Mouse (Mus musculus) erythroblast, embryonic 14.5 days (primary cell): Measurements from ENCODE around the gene Plppr2.

Experiments
- GATA1 ChIP-seq: IDR thresholded peaks from 2 replicates; pipeline ENCODE4 v1.6.1; 2012; ENCODE audit warnings: low read length, inconsistent platforms, mixed read lengths
- TAL1 ChIP-seq: IDR thresholded peaks from 3 replicates; pipeline ENCODE4 v1.6.1; 2012; ENCODE audit warnings: low read length, inconsistent platforms, mixed read lengths

GRCm38 (mm10) chr9:21953600-21953999, 16.8 kb downstream of the Plppr2 start:
- TF ChIP-seq GATA1 (no peak), TAL1 (no peak)
